Mouse (Mus musculus) G1E (cell line): ENCODE measurements at regions not wholly inside any gene's neighbourhood (a gene's known extent, or its start where the extent isn't known, plus 50 kb on each side); places are given as distances from the start of the nearest gene placed in this dataset.

ENCODE experiments used
- CTCF ChIP-seq: IDR thresholded peaks from 2 replicates; pipeline ENCODE4 v1.5.1; 2012; ENCODE audit warnings: low read depth, low read length, inconsistent platforms, mixed read lengths
- GATA1 ChIP-seq: IDR thresholded peaks from 2 replicates; pipeline ENCODE4 v1.6.1; 2012; ENCODE audit warnings: borderline replicate concordance, low read length, inconsistent platforms, mixed read lengths

GRCm38 (mm10) chr8:8970346-8970745 lies 280.0 kb upstream of the Arglu1 start:
- TF ChIP-seq CTCF: no peak
- TF ChIP-seq GATA1: no peak
